Mouse (Mus musculus) kidney, postnatal 10 days (tissue): Measurements from ENCODE around the gene Phb2.
A peak's percentile ranks its signal among the peaks of the same experiment; 100 is the strongest.
"Not testable (repeated sequence)": the region's sequence is repeated elsewhere in the genome, so short reads cannot be mapped to it uniquely, and the experiment has no call there.

Experiments used
- DNase-seq: peaks from one replicate; pipeline ENCODE4 v3.0.0; 2021; ENCODE audit warnings: mixed read lengths

The Phb2 gene

GRCm38 (mm10) chr6:124711824-124712782, at the start of gene Phb2, which contains the start of gene Emg1:
Gene Phb2 (plus strand): TSS chr6:124712336.
Gene Emg1 (minus strand): TSS chr6:124712178.
- DNase-seq: peak; percentile 99

DNA sequence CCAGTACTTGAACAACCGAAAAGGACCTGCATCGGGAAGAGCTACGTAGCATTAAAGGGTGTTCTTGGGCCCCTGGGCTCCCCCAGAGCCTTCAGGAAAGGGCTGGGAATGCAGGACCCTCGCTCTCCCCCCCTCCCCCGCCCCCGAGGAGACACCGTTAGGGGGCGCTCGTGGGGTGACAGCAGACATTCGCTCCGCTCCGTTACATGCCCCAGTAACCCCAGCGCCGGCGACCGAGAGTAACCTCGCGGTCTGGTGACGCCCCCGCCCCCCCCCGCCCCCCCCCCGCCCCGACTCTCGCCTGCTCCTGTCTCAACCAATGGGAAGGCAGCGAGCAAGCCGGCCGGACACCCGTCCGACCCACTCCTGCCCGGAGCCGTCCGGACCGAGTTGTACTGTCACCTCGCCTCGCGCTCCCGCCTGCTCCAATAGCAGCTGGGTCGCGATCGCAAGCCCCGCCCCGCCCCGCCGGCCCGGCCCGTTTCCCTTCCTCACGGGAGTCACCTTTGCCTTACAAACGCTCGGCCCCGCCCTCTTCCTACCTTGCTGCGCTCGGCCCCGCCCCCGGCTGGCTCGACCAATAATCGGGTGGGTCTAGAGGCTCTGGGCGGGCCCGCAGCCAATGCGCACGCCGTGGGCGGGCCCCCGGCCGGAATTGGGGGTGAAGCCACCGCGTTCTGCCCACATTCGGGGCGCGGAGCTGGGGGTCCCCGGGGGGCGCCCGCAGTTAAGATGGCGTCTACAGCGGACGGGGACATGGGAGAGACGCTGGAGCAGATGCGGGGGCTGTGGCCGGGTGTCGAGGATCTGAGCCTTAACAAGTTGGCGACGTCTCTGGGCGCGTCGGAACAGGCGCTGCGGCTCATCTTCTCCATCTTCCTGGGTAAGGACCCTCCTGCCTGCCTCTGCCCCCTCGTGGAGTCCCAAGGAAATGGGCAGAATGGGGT, 49.4 kb upstream of the Phb2 start, which contains the start of gene Lpcat3:
Gene Lpcat3 (plus strand): TSS at position 551 of the 947 bp plus-strand sequence.
- peak; percentile 100 for DNase-seq

GRCm38 (mm10) chr6:124663424-124663795, 48.7 kb upstream of the Phb2 start:
- DNase-seq: no peak

GRCm38 (mm10) chr6:124664256-124664655, 47.9 kb upstream of the Phb2 start:
- DNase-seq: no peak

- DNase-seq: no peak
These were observed 47.1 kb upstream of the Phb2 start for GRCm38 (mm10) chr6:124665011-124665410.

- DNase-seq: no peak
These were observed 42.8 kb upstream of the Phb2 start for GRCm38 (mm10) chr6:124669234-124669859.

- DNase-seq: no peak
These were observed 41.7 kb upstream of the Phb2 start for GRCm38 (mm10) chr6:124670281-124670900.

DNA sequence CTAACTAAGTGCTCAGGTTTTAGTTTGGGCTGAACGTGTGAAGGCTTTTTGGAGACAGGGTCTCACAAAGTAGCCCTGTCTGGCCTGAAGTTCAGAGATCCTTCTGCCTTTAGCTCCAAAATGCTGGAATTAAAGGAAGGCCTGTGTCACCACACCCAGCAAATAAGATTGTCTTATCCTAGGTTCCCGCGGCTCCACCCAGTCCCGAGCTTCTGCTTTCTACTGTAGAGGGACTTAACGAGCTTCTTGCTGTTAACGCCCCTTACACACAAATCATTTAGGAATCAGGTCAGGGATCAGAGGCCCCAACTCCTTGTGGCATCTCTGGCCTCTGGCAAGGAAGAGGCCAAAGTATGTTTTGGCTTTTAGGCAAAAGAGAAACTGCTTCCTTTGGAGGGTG, 40.0 kb upstream of the Phb2 start:
- DNase-seq: no peak

DNA sequence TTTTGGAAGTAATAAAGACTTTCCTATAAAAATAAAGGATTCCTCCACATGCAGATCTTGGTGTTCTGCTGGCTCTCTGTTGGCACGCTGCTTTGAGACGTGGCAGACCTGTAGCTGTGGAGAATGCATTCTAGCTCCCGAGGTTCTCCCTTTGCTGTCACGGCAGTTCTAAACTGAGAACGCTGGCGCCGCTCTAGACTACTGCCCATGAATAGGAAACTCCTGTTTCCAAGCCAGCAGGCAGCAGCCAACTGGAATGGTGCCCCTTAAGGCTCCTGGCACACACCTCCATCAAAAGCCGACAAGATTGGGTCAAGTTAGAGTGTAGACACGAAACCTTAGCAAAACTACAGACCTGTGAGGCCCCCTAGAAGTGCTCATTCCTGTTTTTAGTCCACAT, 38.5 kb upstream of the Phb2 start:
- no peak for DNase-seq

- no peak for DNase-seq
These were observed 37.5 kb upstream of the Phb2 start for GRCm38 (mm10) chr6:124674591-124674990.

DNA sequence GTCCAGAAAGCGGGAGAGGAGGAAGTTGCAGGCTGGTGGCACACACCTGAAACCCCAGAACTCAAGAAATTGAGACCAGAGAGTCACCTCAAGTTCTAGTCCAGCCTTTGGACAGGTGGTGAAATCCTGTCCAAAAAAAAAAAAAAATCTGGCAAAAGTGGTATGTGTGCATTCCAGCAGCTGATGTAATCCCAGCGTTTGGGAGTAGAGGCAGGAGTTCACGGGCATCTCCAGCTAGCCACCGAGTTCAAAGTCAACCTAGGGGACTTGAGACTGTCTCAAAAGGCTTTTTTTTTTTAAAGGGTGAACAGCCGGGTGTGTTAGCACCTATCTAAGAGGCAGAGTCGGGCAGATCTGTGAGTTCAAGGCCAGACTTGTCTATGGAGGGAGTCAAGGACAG, 36.0 kb upstream of the Phb2 start:
- DNase-seq: no peak

- no peak for DNase-seq
These were observed 33.4 kb upstream of the Phb2 start for GRCm38 (mm10) chr6:124678769-124679168.

DNA sequence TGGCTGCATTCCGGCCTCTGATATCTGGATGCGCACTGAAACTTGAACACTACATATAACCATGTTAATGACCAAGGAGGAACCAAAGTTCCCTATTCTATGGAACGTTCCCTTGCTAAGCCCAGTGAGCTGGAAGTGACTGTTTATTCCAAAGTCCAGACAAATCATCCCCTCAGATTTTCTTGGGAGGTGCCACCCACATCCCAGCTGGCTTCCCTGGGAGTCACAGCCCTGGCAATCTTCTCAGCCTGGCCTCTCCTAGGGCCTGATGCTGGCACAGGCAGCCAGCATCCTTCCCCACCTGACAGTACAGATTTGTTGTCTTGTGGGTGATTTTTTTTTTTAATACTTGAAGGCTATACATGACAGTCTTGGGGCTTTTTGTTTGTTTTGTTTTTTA, 32.6 kb upstream of the Phb2 start:
- no peak for DNase-seq

DNA sequence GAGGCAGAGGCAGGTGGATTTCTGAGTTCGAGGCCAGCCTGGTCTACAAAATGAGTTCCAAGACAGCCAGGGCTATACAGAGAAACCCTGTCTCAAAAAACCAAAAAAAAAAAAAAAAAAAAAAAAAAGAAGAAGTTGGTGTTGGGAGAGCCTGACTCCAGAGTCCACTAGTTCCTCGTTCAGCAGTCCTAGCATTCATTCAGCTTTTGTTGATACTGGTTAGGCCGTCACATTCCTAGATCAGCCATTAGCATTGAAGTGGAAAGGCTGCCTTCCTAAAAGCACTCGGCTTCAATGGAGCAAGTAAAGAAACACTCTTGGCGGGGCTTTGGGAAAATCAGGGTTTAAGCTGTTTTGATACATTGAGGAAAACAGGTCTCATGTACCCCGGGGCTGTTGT, 29.8 kb upstream of the Phb2 start:
- DNase-seq: not testable (repeated sequence)

DNA sequence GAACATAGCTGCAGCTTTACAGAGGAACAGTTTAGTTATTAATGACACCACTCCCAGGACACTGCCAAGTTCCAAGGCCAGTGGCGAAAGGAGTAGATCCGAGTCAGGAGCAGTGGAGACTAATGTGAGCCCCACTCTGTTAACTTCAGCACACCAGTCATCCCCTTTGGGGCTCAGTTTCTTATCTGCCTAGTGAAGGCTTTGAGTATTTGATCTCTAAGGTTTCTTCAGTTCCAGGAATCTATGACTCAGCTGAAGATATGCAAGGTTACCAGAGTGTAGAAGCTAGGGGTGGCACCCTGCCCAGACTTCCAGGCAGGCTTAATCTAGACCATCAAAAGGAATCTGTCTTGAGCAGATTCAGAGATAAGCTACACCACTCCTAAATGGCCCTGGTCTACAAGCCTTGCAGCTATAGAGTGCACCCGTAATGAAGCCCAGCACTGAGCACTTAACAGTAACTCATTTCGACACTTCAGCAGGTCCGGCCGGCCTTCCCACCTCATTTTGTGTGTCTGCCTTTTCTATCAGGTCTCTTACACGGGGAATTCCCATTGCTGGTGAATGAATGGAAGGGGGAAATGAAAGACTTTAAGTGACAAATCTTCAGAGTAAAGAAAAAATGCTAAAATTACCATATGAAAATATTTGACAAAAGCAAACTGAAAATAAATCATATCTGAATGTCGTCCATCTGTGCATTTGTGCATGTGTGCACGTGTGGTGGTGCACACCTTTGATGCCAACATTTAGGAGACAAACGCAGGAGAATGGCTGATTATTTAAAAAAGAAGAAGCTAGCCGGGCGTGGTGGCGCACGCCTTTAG, 28.3 kb upstream of the Phb2 start:
- DNase-seq: peak; percentile 74

GRCm38 (mm10) chr6:124685606-124686386, 26.3 kb upstream of the Phb2 start:
- DNase-seq: no peak

GRCm38 (mm10) chr6:124686644-124687043, 25.5 kb upstream of the Phb2 start:
- DNase-seq: not testable (repeated sequence)

DNA sequence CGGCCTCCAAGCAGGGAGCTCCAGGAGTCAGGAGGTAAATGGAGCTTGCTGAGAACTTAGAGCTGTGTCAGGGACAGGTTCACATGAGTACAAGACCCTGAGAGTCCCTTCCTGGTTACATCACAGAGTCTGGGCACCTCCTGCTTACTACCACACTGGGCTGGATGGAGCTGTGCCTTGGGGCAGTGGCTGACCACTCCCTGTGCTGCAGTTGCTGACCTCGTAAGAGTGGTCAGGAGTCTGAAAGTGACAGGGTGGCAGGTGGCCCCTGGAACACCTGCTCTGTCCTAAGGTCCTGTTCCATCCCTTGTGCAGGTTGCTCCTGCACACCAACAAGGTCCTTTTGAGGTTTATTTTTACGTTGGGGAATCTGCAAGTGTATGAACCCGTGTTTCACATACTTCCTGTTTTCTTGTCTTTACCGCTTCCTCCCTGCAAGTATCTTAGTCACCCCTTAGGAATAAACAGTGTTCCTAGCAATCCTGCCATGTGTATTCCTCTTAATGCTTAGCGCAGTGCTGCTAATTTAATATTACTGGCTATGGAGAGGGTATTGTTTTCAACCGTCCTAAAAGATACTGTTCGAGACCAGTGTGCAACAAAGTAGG, 23.9 kb upstream of the Phb2 start:
- DNase-seq: no peak

GRCm38 (mm10) chr6:124689011-124689410, 23.1 kb upstream of the Phb2 start:
- DNase-seq: no peak

- DNase-seq: no peak
These were observed 21.6 kb upstream of the Phb2 start for GRCm38 (mm10) chr6:124690517-124690916.
